Mouse (Mus musculus) cerebellum, adult 2 months (tissue): ENCODE results near the gene Ror2. TPM values are rescaled to one million over a fixed set of nuclear protein-coding genes. Genes with fewer than 3 reads are reported as not detected.

Experiments used
- DNase-seq, 2 experiments: peaks; one replicate each; pipeline ENCODE4 v3.0.0; 2021
- H3K27ac ChIP-seq: fragments of 200-500 bp; 2 replicates; pipeline ENCODE4 v1.5.1; 2012; ENCODE audit warnings: low read length, control low read depth, inconsistent platforms; ENCODE audit not compliant: insufficient read depth
- H3K27me3 ChIP-seq: fragments of 200-500 bp; 2 replicates; pipeline ENCODE4 v1.6.1; 2012; ENCODE audit warnings: inconsistent platforms, mild to moderate bottlenecking, low read length, moderate library complexity; ENCODE audit not compliant: control insufficient read depth, insufficient read depth
- H3K4me1 ChIP-seq: fragments of 200-500 bp; 2 replicates; pipeline ENCODE4 v1.6.1; 2011; ENCODE audit warnings: low read length; ENCODE audit not compliant: control insufficient read depth, insufficient read depth
- H3K4me3 ChIP-seq: fragments of 200-500 bp; replicated peaks from 2 replicates; pipeline ENCODE3; 2011; ENCODE audit warnings: mild to moderate bottlenecking, low read depth, low read length, control low read depth; ENCODE audit not compliant: insufficient read depth
- CTCF ChIP-seq: fragments of 200-500 bp; IDR thresholded peaks from 2 replicates; pipeline ENCODE4 v1.5.1; 2011; ENCODE audit warnings: low read depth, mild to moderate bottlenecking, control low read depth, low read length, moderate library complexity, borderline replicate concordance; ENCODE audit not compliant: insufficient read depth
- POLR2A ChIP-seq: fragments of 200-500 bp; IDR thresholded peaks from 2 replicates; pipeline ENCODE4 v1.6.1; 2011; ENCODE audit warnings: low read length, control low read depth, borderline replicate concordance; ENCODE audit not compliant: insufficient read depth
- WGBS: fragments of 180-500 bp; shearing (Covaris S2); methylation state at CpG from one replicate; pipeline ENCODE4 v1.1.7; 2018; 5-methylcytosine and 5-hydroxymethylcytosine counted together
- polyA plus RNA-seq: library from polyadenylated mRNA; depleted of rRNA; stranded (reverse); fragments of >200 nt; gene quantifications from 2 replicates; pipeline ENCODE4 v1.2.3, GENCODE M21; 2012

Gene Ror2
- polyA plus RNA-seq, 1 experiment, result 1.1 TPM

- Histone ChIP-seq H3K4me1 (no peaks in the 10 kb centered on the region), H3K27me3 (no peaks in the 10 kb centered on the region), H3K27ac (no peak overlapping the region), H3K4me3 (no peak overlapping the region)
- TF ChIP-seq POLR2A (no peak), CTCF (no peak)
- WGBS, result 97% methylated on average over 3 of the region's 3 CpGs
- DNase-seq, result no peak
Observed at GRCm38 (mm10) chr13:53225925-53226324, 60.0 kb downstream of the Ror2 start.

- TF ChIP-seq CTCF, result no peak
- no peak for TF ChIP-seq POLR2A
- Histone ChIP-seq H3K4me1 (no peaks in the 10 kb centered on the region), H3K27me3 (no peaks in the 10 kb centered on the region; the same call in 1 of the 2 replicates), H3K4me3 (no peak overlapping the region), H3K27ac (no peak overlapping the region)
- 39% methylated on average over 6 of the region's 6 CpGs for WGBS
- DNase-seq, result no peak
Observed at GRCm38 (mm10) chr13:53221176-53221575, 64.7 kb downstream of the Ror2 start.

- 85% methylated on average over 10 of the region's 10 CpGs for WGBS
- no peak for DNase-seq
- Histone ChIP-seq H3K4me1 (no peaks in the 10 kb centered on the region), H3K27me3 (no peaks in the 10 kb centered on the region; the same call in 1 of the 2 replicates), H3K4me3 (no peak overlapping the region), H3K27ac (no peak overlapping the region)
- TF ChIP-seq POLR2A, result no peak
- no peak for TF ChIP-seq CTCF
Observed at GRCm38 (mm10) chr13:53219889-53220288, 66.0 kb downstream of the Ror2 start.

- TF ChIP-seq POLR2A (no peak), CTCF (no peak)
- Histone ChIP-seq H3K4me1 (no peaks in the 10 kb centered on the region), H3K4me3 (no peak overlapping the region), H3K27ac (no peak overlapping the region), H3K27me3 (no peaks in the 10 kb centered on the region; the same call in 1 of the 2 replicates)
- 81% methylated on average over 3 of the region's 3 CpGs for WGBS
- DNase-seq, result no peak
Observed at GRCm38 (mm10) chr13:53219391-53219790, 66.5 kb downstream of the Ror2 start.

- 10% methylated on average over 6 of the region's 6 CpGs for WGBS
- TF ChIP-seq POLR2A (no peak), CTCF (no peak)
- no peak for DNase-seq
- no peak overlapping the region for H3K27ac ChIP-seq
- no peaks in the 10 kb centered on the region; the same call in 1 of the 2 replicates for H3K27me3 ChIP-seq
- H3K4me1 ChIP-seq, result peaks cover under 1% of the 10 kb centered on the region
- H3K4me3 ChIP-seq, result no peak overlapping the region
Observed at GRCm38 (mm10) chr13:53217396-53217975, 68.4 kb downstream of the Ror2 start.

- WGBS, result 17% methylated on average over 19 of the region's 19 CpGs
- DNase-seq, result no peak
- peak overlapping the region; percentile 8 for H3K4me3 ChIP-seq
- peaks cover 3% of the 10 kb centered on the region for H3K4me1 ChIP-seq
- TF ChIP-seq CTCF, result no peak
- TF ChIP-seq POLR2A, result no peak
- H3K27ac ChIP-seq, result no peak overlapping the region
- no peaks in the 10 kb centered on the region for H3K27me3 ChIP-seq
Observed at GRCm38 (mm10) chr13:53211971-53212733, 73.8 kb downstream of the Ror2 start.

GRCm38 (mm10) chr13:53208556-53208955 is 77.4 kb downstream of the Ror2 start:
- no peak for TF ChIP-seq CTCF
- no peak for TF ChIP-seq POLR2A
- no peak for DNase-seq
- WGBS, result 30% methylated on average over 10 of the region's 10 CpGs
- no peak overlapping the region for H3K27ac ChIP-seq
- H3K27me3 ChIP-seq, result no peaks in the 10 kb centered on the region
- H3K4me1 ChIP-seq, result peaks cover 3% of the 10 kb centered on the region
- no peak overlapping the region for H3K4me3 ChIP-seq
